Mouse (Mus musculus) T-helper 1 cell (primary cell): ENCODE results near the gene Teddm1a.

ENCODE experiments used
- in situ Hi-C: fragments of 300-600 bp; cut with MboI, MseI; formaldehyde crosslinking; loops from one replicate; pipeline ENCODE4 v1.15.1; 2025; ENCODE audit warnings: high pct_unique_total_duplicates

The Teddm1a gene

DNA sequence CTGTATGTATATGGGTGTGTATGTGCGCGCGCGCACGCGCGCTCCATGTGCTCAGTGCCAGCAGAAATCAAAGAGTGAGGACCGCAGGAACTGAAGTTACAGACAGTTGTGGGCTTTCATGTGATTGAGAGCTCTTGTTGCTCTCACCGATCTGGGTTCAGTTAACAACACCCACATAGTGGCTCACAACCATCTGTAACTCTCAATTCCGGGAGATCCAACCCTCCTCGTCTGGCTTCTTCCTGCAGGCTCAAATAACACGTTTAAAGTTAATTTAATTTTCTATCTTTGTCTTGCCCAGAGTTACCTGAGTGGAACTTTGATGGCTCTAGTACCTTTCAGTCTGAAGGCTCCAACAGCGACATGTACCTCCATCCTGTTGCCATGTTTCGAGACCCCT, 12.7 kb downstream of the Teddm1a start:
- in situ Hi-C loops = no loop called here

- in situ Hi-C loops = no loop called here
These were observed 14.3 kb downstream of the Teddm1a start for GRCm38 (mm10) chr1:153905884-153906283.

DNA sequence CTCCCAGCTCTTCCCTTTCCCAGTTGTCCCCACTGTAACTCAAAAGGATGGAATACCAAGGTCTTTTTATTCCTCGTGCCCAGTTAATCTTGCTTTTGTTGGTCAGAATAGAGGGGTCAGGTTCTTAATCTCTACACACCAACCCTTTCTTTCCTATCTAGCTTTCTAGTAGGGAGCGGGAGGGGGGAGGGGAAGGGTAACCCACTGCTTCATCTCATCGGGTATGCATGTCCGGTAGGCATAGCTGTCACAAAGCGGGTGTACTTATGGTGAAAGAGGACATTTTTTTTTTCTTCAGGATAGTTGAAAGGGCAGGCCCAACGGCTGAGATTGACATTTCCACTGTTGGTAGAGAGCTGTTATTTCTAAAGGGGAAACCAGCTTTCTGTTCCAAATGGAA, 16.7 kb downstream of the Teddm1a start:
- in situ Hi-C loops = no loop called here

DNA sequence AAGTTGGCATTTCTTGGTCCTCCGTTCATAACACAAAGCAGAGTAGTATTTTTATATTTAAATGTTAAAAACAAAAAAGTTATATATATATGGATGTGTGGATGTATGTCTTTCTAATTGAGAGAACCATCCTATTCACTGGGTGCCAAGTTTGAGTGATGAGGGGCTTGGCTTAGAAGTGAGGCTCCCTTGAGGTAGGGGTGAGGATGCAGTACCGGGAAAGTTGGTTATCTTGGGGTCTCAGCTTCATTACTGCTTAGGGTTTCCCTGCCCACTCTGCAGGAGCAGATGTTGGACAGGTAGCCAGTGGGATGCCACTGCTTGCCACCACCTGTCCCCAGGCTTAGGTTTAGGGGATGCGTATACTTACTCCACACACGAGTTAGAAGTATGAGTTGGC, 17.2 kb downstream of the Teddm1a start:
- in situ Hi-C loops = no loop called here

DNA sequence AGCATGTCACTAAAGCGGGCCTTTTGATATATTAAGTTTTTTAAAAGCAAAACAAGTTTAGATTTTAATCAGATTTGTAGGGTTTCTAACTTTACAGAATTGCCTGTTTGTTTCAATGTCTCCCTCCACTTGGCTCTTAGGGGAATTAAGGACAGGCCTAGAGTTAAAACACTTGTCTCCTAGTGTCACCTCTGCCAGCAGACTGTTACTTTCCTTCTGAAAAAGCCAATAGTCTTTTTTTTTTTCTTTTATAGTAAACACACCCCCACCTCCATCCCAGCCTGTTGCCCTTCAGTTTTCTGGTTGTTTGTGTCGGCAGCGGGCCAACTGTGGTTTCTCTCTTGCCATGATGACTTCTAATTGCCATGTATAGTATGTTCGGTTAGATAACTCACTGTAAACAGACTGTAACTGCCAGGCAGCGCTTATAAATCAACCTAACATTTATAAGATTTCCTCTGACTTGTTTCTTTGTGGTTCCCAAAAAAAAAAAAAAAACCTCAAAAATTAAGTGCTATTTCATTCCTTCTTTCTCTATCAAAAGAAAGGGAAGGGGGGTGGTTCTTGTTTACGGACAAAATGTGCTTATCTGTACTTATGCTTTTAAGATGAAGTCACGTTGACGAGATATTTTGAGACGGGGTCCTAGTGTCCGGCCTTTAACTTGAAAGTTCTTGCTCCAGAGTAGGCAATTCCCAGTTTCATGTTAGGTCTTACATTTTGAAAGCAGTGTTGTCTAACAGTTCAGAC, 17.8 kb downstream of the Teddm1a start:
- in situ Hi-C loops = no loop called here

DNA sequence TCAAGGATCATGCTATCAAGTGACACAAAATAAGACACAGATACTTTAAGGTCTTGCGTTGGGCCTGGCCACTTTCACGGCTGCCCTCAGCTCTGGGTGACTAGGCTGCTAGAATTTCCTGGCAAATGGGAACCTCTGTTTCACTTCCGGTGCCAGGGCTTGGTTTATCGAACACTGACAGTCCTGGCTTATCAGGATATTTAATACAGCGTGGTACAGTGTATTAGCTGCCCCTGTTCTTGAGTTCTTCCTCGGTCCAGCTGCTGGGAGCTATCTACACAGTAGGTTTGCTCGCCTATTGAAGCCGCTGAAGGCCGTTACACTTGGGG, 18.4 kb downstream of the Teddm1a start:
- in situ Hi-C loops = no loop called here

- in situ Hi-C loops = no loop called here
These were observed 18.9 kb downstream of the Teddm1a start for GRCm38 (mm10) chr1:153910423-153910822.

GRCm38 (mm10) chr1:153911276-153911795, 19.8 kb downstream of the Teddm1a start:
- in situ Hi-C loops = no loop called here

GRCm38 (mm10) chr1:153913869-153914268, 22.3 kb downstream of the Teddm1a start:
- in situ Hi-C loops = no loop called here

DNA sequence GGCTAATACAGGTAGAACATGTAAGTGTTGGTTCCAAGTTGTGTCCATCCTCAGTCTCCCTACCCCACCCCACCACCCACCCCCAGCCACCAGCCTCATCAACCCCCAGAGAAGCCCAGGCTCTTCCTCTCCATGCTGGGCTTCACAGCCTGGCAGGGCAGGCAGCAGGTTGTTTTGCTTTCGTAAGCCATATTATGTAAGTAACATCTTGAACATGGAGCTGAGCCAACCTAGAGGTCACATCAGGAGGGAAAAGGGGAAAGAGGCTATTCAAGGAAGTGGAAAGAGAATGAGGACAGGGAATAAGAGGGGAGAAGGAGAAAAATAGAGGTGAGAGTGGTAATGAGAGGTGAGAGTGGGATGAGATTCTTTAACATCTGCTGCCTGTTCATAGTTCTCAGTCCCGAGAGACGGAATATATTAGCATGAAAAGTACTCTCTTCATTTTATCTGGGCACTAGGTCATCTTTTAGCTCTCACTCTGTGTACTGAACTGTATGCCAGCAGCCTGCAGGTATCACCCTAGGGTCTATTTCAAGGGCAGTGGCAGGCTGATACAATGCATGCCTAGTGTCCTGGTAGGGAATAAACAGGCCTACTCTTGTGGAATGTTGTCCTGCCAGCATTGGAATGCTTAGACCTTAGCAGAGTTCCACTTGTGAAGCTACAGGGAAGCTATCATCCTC, 27.1 kb downstream of the Teddm1a start:
- in situ Hi-C loops = no loop called here

- in situ Hi-C loops = no loop called here
These were observed 30.1 kb downstream of the Teddm1a start for GRCm38 (mm10) chr1:153921642-153922041.

- in situ Hi-C loops = no loop called here
These were observed 31.1 kb downstream of the Teddm1a start for GRCm38 (mm10) chr1:153922571-153923021.

DNA sequence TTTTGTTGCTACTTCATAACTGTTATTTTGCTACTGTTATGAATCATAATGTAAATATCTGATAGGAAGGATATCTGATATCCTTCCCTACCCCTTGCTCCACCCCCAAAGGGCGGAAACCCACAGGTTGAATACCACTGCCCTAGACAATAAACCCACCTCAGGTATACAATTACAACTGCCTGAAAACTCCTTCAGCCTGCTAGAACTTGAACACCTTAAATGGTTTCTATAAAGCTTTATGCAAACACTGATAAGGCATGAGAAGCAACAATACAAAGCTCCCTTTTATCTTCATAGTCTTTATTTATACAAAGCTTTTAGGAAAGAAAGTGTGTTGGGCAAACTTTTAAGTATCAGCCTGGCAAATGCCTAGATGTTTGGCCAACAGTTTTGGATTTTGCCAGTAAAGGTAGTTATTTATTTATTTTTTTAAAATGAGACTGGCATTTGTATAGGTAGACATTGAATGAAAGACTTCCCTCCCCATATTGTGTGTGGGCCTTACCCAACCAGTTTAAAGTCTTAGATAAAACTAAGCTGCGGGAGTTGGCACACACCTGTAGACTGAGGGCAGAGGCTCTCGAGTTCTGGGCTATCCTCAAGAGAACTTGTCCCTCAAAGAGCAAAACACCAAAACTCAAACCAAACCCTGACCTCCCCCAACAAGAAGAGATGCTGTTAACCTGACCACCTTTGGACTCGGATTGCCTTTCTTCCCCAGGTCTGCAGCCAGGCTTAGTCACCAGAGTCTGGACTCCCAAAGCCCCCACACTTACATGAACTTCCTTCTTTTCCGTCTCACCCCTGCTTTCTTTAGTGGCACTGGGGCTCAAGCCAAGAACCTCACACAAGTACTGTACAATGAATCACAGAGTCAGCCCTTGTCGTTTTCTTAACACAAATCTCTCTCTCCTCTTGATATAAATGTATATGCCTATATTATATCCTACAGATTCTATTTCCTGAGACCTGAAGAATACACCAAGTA, 33.1 kb downstream of the Teddm1a start:
- in situ Hi-C loops = no loop called here

- in situ Hi-C loops = no loop called here
These were observed 38.9 kb downstream of the Teddm1a start for GRCm38 (mm10) chr1:153930431-153930830.

DNA sequence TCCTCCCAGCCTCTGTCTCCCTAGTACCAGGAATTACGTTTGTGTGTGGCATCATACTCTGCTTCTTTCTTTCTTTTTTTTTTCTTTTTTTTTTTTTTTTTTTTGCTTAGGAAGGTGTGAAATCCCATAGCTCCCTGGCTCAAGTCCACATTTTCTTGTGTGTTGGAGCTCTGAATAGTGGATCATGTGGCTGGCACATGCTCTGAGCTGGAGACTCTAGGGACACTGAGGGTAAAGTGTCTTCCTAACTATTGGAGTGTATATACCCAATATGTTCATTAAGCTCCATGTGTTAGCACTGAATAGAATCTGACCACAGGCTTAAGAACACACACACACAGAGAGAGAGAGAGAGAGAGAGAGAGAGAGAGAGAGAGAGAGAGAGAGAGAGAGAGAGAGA, 42.2 kb downstream of the Teddm1a start:
- in situ Hi-C loops = no loop called here

GRCm38 (mm10) chr1:153935844-153936380, 44.4 kb downstream of the Teddm1a start:
- in situ Hi-C loops = no loop called here

GRCm38 (mm10) chr1:153937025-153937424, 45.5 kb downstream of the Teddm1a start:
- in situ Hi-C loops = no loop called here

- in situ Hi-C loops = no loop called here
These were observed 49.4 kb downstream of the Teddm1a start for GRCm38 (mm10) chr1:153940986-153941385.
